Mouse (Mus musculus) ES-E14 (cell line): ENCODE data around the gene Ankrd23. TPM values are rescaled to one million over a fixed set of nuclear protein-coding genes. Genes with fewer than 3 reads are reported as not detected.

Source experiments
- DNase-seq: peaks from one replicate; pipeline ENCODE4 v3.0.0-alpha.2; 2013; ENCODE audit warnings: low read depth, low spot score
- H3K27ac ChIP-seq: 2 replicates; pipeline ENCODE4 v1.5.1; 2012; ENCODE audit warnings: low read depth, mild to moderate bottlenecking, low read length, moderate library complexity, mixed read lengths; ENCODE audit not compliant: poor library complexity, insufficient read depth, severe bottlenecking
- H3K36me3 ChIP-seq: 2 replicates; pipeline ENCODE4 v1.6.1; 2012; ENCODE audit warnings: mild to moderate bottlenecking, low read length, moderate library complexity, mixed read lengths; ENCODE audit not compliant: control insufficient read depth, poor library complexity, insufficient read depth, severe bottlenecking
- H3K4me1 ChIP-seq, 2 experiments: fragments of 150-350 bp in 1 of 2; sonication (generic) in 1 of 2; 2 replicates each; pipeline ENCODE4 v1.6.1; 2012; ENCODE audit warnings: low read length in 2 of 2, mild to moderate bottlenecking in 1 of 2, mixed read lengths in 1 of 2; ENCODE audit not compliant: control insufficient read depth in 2 of 2, insufficient read depth in 2 of 2, poor library complexity in 1 of 2
- H3K4me3 ChIP-seq, 2 experiments: fragments of 150-350 bp in 1 of 2; sonication (generic) in 1 of 2; 2 replicates each; pipeline ENCODE4 v1.5.1; 2012; ENCODE audit warnings: low read length in 2 of 2, low read depth in 1 of 2, mild to moderate bottlenecking in 1 of 2, mixed read lengths in 1 of 2; ENCODE audit not compliant: insufficient read depth in 1 of 2, poor library complexity in 1 of 2, severe bottlenecking in 1 of 2
- H3K9ac ChIP-seq: 2 replicates; pipeline ENCODE4 v1.6.1; 2012; ENCODE audit warnings: low read depth, mild to moderate bottlenecking, low read length, mixed read lengths; ENCODE audit not compliant: poor library complexity, insufficient read depth, severe bottlenecking
- H3K9me3 ChIP-seq: fragments of 150-350 bp; sonication (generic); 2 replicates; pipeline ENCODE4 v1.6.1; 2012; ENCODE audit warnings: low read depth, mild to moderate bottlenecking, low read length; ENCODE audit not compliant: control insufficient read depth, insufficient read depth
- CHD2 ChIP-seq: IDR thresholded peaks from 2 replicates; pipeline ENCODE4 v1.6.1; 2014; ENCODE audit warnings: mild to moderate bottlenecking, low read depth, low read length, inconsistent platforms
- HCFC1 ChIP-seq: IDR thresholded peaks from 2 replicates; pipeline ENCODE4 v1.6.1; 2012; ENCODE audit warnings: low read length, inconsistent platforms, borderline replicate concordance; ENCODE audit not compliant: insufficient read depth
- MAFK ChIP-seq: IDR thresholded peaks from 2 replicates; pipeline ENCODE4 v1.6.1; 2014; ENCODE audit warnings: mild to moderate bottlenecking, low read depth, low read length, inconsistent platforms; ENCODE audit not compliant: insufficient read depth
- ZC3H11A ChIP-seq: IDR thresholded peaks from 2 replicates; pipeline ENCODE4 v1.6.1; 2012; ENCODE audit warnings: low read depth, mild to moderate bottlenecking, inconsistent platforms, low read length, borderline replicate concordance
- ZNF384 ChIP-seq: IDR thresholded peaks from 2 replicates; pipeline ENCODE4 v1.6.1; 2012; ENCODE audit warnings: low read depth, low read length, inconsistent platforms
- in situ Hi-C, 2 experiments: fragments of 600-800 bp; cut with MboI; formaldehyde crosslinking; loops; one replicate each; pipeline ENCODE4 v1.15.1; 2025; ENCODE audit warnings: low sequenced_read_pairs in 2 of 2, inconsistent platforms in 1 of 2; ENCODE audit not compliant: unreplicated experiment in 2 of 2
- total RNA-seq: library from RNA; depleted of rRNA; stranded (reverse); fragments of 300-350 nt; gene quantifications from 2 replicates; pipeline ENCODE4 v1.2.3, GENCODE M21; 2012

The Ankrd23 gene
- total RNA-seq, 1 experiment = 5.0 TPM

GRCm38 (mm10) chr1:36535477-36536396 lies 946 bp downstream of the Ankrd23 start:
- no peak for TF ChIP-seq ZC3H11A
- TF ChIP-seq CHD2 = no peak
- no peak for TF ChIP-seq MAFK
- no peak for TF ChIP-seq ZNF384
- TF ChIP-seq HCFC1 = no peak
- Histone ChIP-seq H3K36me3 (peaks cover 3% of the 10 kb centered on the region; the same call in 1 of the 2 replicates), H3K4me1 (peaks cover 2 to 7% of the 10 kb centered on the region in 2 experiments; a peak in 2 of 4 replicates), H3K27ac (no peak overlapping the region), H3K9me3 (no peaks in the 10 kb centered on the region), H3K9ac (no peak overlapping the region), H3K4me3 (no peak overlapping the region)
- in situ Hi-C loops = no loop called here
- no peak for DNase-seq

- TF ChIP-seq ZNF384 = no peak
- no peak for TF ChIP-seq HCFC1
- no peak for TF ChIP-seq ZC3H11A
- TF ChIP-seq CHD2 = no peak
- no peak for TF ChIP-seq MAFK
- no peak overlapping the region for H3K27ac ChIP-seq
These were observed 2.1 kb downstream of the Ankrd23 start for GRCm38 (mm10) chr1:36534595-36535058.

GRCm38 (mm10) chr1:36533546-36533945 lies 3.1 kb downstream of the Ankrd23 start:
- Histone ChIP-seq H3K4me1 (peaks cover 2 to 5% of the 10 kb centered on the region in 2 experiments; a peak in 2 of 4 replicates), H3K9ac (no peak overlapping the region), H3K36me3 (no peaks in the 10 kb centered on the region), H3K9me3 (no peaks in the 10 kb centered on the region), H3K27ac (no peak overlapping the region), H3K4me3 (no peak overlapping the region)
- DNase-seq = no peak
- no peak for TF ChIP-seq CHD2
- no peak for TF ChIP-seq ZC3H11A
- TF ChIP-seq HCFC1 = no peak
- no peak for TF ChIP-seq ZNF384
- TF ChIP-seq MAFK = no peak
- in situ Hi-C loops = no loop called here

More at GRCm38 (mm10) chr1:36534595-36535058, 2.1 kb downstream of the Ankrd23 start:
- Histone ChIP-seq H3K9ac (no peak overlapping the region), H3K36me3 (peaks cover 3% of the 10 kb centered on the region; the same call in 1 of the 2 replicates), H3K4me1 (peaks cover 2 to 7% of the 10 kb centered on the region in 2 experiments; a peak in 2 of 4 replicates), H3K9me3 (no peaks in the 10 kb centered on the region), H3K4me3 (no peak overlapping the region)
- DNase-seq = no peak
- in situ Hi-C loops = no loop called here

GRCm38 (mm10) chr1:36531461-36531860 lies 5.2 kb downstream of the Ankrd23 start:
- H3K9ac ChIP-seq = no peak overlapping the region
- no peaks in the 10 kb centered on the region for H3K9me3 ChIP-seq
- H3K27ac ChIP-seq = no peak overlapping the region
- TF ChIP-seq ZNF384 (no peak), CHD2 (no peak), HCFC1 (no peak), ZC3H11A (no peak), MAFK (no peak)
- DNase-seq = no peak
- in situ Hi-C loops = no loop called here
- peak overlapping the region in 1 of 2 experiments; percentile 35; a peak in 2 of 4 replicates for H3K4me3 ChIP-seq
- H3K36me3 ChIP-seq = no peaks in the 10 kb centered on the region
- peaks cover 2 to 5% of the 10 kb centered on the region in 2 experiments; a peak in 2 of 4 replicates for H3K4me1 ChIP-seq

GRCm38 (mm10) chr1:36530962-36531361 lies 5.7 kb downstream of the Ankrd23 start:
- H3K36me3 ChIP-seq = no peaks in the 10 kb centered on the region
- in situ Hi-C loops = no loop called here
- no peak for DNase-seq
- H3K9me3 ChIP-seq = no peaks in the 10 kb centered on the region
- no peak overlapping the region for H3K9ac ChIP-seq
- peaks cover 2 to 5% of the 10 kb centered on the region in 2 experiments; a peak in 2 of 4 replicates for H3K4me1 ChIP-seq
- no peak overlapping the region for H3K27ac ChIP-seq
- no peak overlapping the region for H3K4me3 ChIP-seq
- no peak for TF ChIP-seq CHD2
- no peak for TF ChIP-seq MAFK
- TF ChIP-seq HCFC1 = no peak
- no peak for TF ChIP-seq ZC3H11A
- no peak for TF ChIP-seq ZNF384
